Mouse (Mus musculus) forebrain, embryonic 12.5 days (tissue): ENCODE measurements at regions not wholly inside any gene's neighbourhood (a gene's known extent, or its start where the extent isn't known, plus 50 kb on each side); places are given as distances from the start of the nearest gene placed in this dataset.

Source experiments
- ATAC-seq: fragments of 200-750 bp; cut with Nextera tagmentation; 2 replicates; pipeline ENCODE4 v1.8.0; 2017; ENCODE audit warnings: moderate TSS enrichment; ENCODE audit not compliant: low FRiP score
- H3K27ac ChIP-seq: fragments of 300-500 bp; sonication (generic); 2 replicates; pipeline ENCODE4 v1.5.1; 2016; ENCODE audit warnings: mild to moderate bottlenecking
- H3K27me3 ChIP-seq: fragments of 300-500 bp; sonication (generic); 2 replicates; pipeline ENCODE4 v1.6.1; 2016; ENCODE audit warnings: mild to moderate bottlenecking
- H3K36me3 ChIP-seq: fragments of 300-500 bp; sonication (generic); replicated peaks from 2 replicates; pipeline ENCODE4 v1.6.1; 2016; ENCODE audit warnings: mild to moderate bottlenecking
- H3K4me1 ChIP-seq: fragments of 300-500 bp; sonication (generic); 2 replicates; pipeline ENCODE4 v1.6.1; 2016
- H3K4me2 ChIP-seq: fragments of 300-500 bp; sonication (generic); 2 replicates; pipeline ENCODE4 v1.6.1; 2016; ENCODE audit warnings: mild to moderate bottlenecking, moderate library complexity
- H3K4me3 ChIP-seq: fragments of 300-500 bp; sonication (generic); replicated peaks from 2 replicates; pipeline ENCODE4 v1.5.1; 2016; ENCODE audit warnings: mild to moderate bottlenecking
- H3K9ac ChIP-seq: fragments of 300-500 bp; sonication (generic); 2 replicates; pipeline ENCODE4 v1.6.1; 2016; ENCODE audit warnings: mild to moderate bottlenecking
- H3K9me3 ChIP-seq: fragments of 300-500 bp; sonication (generic); 2 replicates; pipeline ENCODE4 v1.6.1; 2016
- WGBS: fragments of 180-500 bp; shearing (Covaris S2); methylation state at CpG from one replicate; pipeline ENCODE4 v1.1.7; 2016; 5-methylcytosine and 5-hydroxymethylcytosine counted together

- H3K4me2 ChIP-seq = no peak overlapping the region
- H3K4me1 ChIP-seq = no peaks in the 10 kb centered on the region
- H3K27ac ChIP-seq = no peak overlapping the region
- no peaks in the 10 kb centered on the region for H3K27me3 ChIP-seq
- H3K36me3 ChIP-seq = no peaks in the 10 kb centered on the region
- no peaks in the 10 kb centered on the region for H3K9me3 ChIP-seq
- H3K4me3 ChIP-seq = no peak overlapping the region
- 38% methylated on average over 17 of the region's 17 CpGs for WGBS
- H3K9ac ChIP-seq = no peak overlapping the region
- no peak for ATAC-seq
Measured at GRCm38 (mm10) chr12:56275556-56276242, 70.0 kb downstream of the Mbip start.

- ATAC-seq = no peak
- H3K27ac ChIP-seq = no peak overlapping the region
- H3K36me3 ChIP-seq = no peaks in the 10 kb centered on the region
- no peaks in the 10 kb centered on the region for H3K9me3 ChIP-seq
- H3K27me3 ChIP-seq = no peaks in the 10 kb centered on the region
- no peak overlapping the region for H3K9ac ChIP-seq
- no peak overlapping the region for H3K4me3 ChIP-seq
- H3K4me2 ChIP-seq = no peak overlapping the region
- WGBS = 79% methylated on average over 6 of the region's 6 CpGs
- no peaks in the 10 kb centered on the region for H3K4me1 ChIP-seq
Measured at GRCm38 (mm10) chr12:56265049-56265448, 80.6 kb downstream of the Mbip start.

DNA sequence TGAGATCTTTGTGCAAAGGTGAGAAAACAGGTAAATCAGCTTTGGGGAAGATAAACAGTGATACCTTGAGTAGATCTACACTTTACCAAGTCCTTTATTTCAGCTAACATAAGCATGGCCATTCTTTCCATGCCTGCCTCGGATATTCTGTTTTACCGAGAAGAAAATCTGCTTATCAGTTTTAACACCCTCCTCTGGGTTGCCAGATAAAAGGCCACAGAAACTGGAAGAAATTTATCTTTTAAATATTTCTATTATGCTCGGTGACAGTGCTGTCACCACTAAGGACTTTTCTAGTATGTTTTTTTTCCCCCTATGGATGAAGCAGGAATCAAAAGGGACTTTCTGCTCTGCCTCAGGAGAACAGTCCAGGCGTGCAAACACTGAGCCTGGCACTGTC, 84.2 kb downstream of the Mbip start:
- H3K27me3 ChIP-seq = no peaks in the 10 kb centered on the region
- H3K27ac ChIP-seq = no peak overlapping the region
- no peak overlapping the region for H3K4me3 ChIP-seq
- no peaks in the 10 kb centered on the region for H3K9me3 ChIP-seq
- H3K36me3 ChIP-seq = no peaks in the 10 kb centered on the region
- H3K4me1 ChIP-seq = peaks cover 12% of the 10 kb centered on the region
- no peak overlapping the region for H3K4me2 ChIP-seq
- no peak overlapping the region for H3K9ac ChIP-seq
- WGBS = 87% methylated on average over 4 of the region's 4 CpGs
- no peak for ATAC-seq

DNA sequence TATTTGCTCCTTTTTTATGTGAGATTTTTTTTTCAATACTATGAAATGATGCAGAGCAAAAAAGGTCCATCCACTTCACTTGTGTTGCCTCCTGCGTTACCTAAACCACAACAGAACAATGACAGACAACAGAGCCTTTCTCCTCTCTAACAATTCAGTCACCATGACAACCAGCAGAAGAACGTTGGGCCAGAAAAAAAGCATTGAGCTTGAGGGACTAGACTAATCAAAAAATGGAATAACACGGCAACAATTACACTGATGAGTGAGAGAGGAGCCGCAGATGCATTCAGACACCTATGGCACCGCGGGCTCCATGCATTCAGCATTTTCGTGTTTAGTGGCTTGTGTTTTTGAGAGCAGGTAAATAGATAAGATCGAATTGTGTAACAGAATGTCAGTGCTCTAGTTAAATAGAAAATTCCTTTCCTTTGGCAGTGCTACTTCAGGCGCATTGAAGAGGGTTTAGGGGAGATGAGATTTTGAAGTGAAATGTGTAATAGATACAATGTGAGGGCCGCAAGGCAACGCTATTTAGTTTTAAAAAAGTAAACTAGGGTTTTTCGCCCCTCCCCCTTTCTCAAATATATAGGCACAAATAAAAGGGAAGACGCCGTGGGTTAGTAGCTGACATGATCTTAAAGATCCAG, 87.2 kb downstream of the Mbip start:
- Histone ChIP-seq H3K27me3 (peaks cover 5% of the 10 kb centered on the region; the same call in 1 of the 2 replicates), H3K9me3 (no peaks in the 10 kb centered on the region), H3K36me3 (no peaks in the 10 kb centered on the region), H3K9ac (no peak overlapping the region), H3K27ac (0 out of 2 replicates have a peak overlapping the region, but pooled peaks have one; percentile 61), H3K4me3 (no peak overlapping the region), H3K4me1 (peaks cover 14% of the 10 kb centered on the region), H3K4me2 (peak overlapping the region; percentile 30)
- 39% methylated on average over 14 of the region's 14 CpGs for WGBS
- peak; percentile 84 for ATAC-seq

DNA sequence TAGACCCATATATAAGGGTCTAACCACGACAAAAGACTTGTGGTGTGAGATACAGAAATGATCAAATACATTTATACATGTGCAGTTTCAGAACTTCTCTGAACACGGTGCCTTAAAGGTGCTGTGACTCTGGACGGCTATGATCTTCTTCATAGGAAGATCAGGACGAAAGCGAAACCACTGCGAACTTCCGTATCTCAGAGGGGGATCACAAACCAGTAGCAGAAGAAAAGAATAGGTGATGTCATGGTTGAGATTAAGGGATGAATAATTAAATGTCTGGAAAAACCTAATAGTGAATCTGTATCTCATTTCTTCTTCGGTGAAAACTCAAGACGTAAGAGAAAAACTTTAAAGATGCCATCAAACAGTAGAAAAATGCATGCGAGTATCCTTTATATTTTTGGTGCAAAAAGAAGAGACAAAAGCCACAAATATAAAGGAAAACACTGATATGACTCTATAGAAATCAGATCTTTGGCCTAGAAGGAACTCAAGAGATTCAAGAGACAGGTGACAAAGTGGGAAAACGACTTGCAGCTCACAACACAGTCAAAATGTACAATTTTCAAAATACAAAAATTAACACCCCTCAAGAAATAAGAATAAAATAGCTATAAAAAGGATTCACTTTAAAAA, 89.3 kb downstream of the Mbip start:
- Histone ChIP-seq H3K27ac (no peak overlapping the region), H3K9ac (no peak overlapping the region), H3K9me3 (no peaks in the 10 kb centered on the region), H3K4me1 (peaks cover 30% of the 10 kb centered on the region), H3K27me3 (peaks cover 5% of the 10 kb centered on the region; the same call in 1 of the 2 replicates), H3K4me2 (no peak overlapping the region), H3K4me3 (no peak overlapping the region), H3K36me3 (no peaks in the 10 kb centered on the region)
- 91% methylated on average over 11 of the region's 11 CpGs for WGBS
- no peak for ATAC-seq

GRCm38 (mm10) chr12:56252612-56253444, 92.9 kb downstream of the Mbip start:
- H3K27ac ChIP-seq = no peak overlapping the region
- H3K27me3 ChIP-seq = peaks cover 5% of the 10 kb centered on the region; the same call in 1 of the 2 replicates
- WGBS = 27% methylated on average over 7 of the region's 7 CpGs
- no peaks in the 10 kb centered on the region for H3K9me3 ChIP-seq
- no peak overlapping the region for H3K9ac ChIP-seq
- no peak overlapping the region for H3K4me2 ChIP-seq
- no peak overlapping the region for H3K4me3 ChIP-seq
- H3K36me3 ChIP-seq = no peaks in the 10 kb centered on the region
- peak; percentile 62; the same call in 1 of the 2 replicates for ATAC-seq
- H3K4me1 ChIP-seq = peaks cover 18% of the 10 kb centered on the region

GRCm38 (mm10) chr12:56250262-56250661, 95.4 kb downstream of the Mbip start:
- no peak for ATAC-seq
- no peak overlapping the region for H3K4me3 ChIP-seq
- H3K4me1 ChIP-seq = peaks cover 18% of the 10 kb centered on the region
- no peak overlapping the region for H3K4me2 ChIP-seq
- H3K9ac ChIP-seq = no peak overlapping the region
- no peaks in the 10 kb centered on the region for H3K36me3 ChIP-seq
- H3K27me3 ChIP-seq = peaks cover 5% of the 10 kb centered on the region; the same call in 1 of the 2 replicates
- 10% methylated on average over 3 of the region's 3 CpGs for WGBS
- H3K27ac ChIP-seq = no peak overlapping the region
- no peaks in the 10 kb centered on the region for H3K9me3 ChIP-seq

DNA sequence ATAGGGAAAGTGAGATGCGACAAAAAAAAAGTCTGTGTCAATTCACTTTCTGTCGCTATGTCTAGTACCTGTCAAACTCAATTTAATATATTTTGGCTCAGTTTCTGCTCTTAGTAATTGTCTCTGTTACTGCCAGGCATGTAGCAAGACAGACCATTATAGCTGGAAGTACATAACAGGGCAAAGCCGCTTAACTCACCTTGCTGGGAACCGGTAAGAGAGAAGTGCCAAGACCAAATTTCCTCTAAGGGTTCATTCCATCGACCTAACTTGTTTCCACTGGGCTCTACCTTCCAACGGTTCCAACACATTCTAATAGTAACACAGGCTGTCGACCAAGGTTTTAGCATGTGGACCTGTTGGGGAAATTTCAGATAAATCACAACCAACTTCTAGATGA, 99.3 kb downstream of the Mbip start:
- Histone ChIP-seq H3K36me3 (no peaks in the 10 kb centered on the region), H3K27me3 (no peaks in the 10 kb centered on the region; the same call in 1 of the 2 replicates), H3K4me1 (no peaks in the 10 kb centered on the region), H3K27ac (no peak overlapping the region), H3K9me3 (no peaks in the 10 kb centered on the region), H3K9ac (no peak overlapping the region), H3K4me3 (no peak overlapping the region), H3K4me2 (no peak overlapping the region)
- no peak for ATAC-seq
- WGBS = 92% methylated on average over 7 of the region's 7 CpGs

DNA sequence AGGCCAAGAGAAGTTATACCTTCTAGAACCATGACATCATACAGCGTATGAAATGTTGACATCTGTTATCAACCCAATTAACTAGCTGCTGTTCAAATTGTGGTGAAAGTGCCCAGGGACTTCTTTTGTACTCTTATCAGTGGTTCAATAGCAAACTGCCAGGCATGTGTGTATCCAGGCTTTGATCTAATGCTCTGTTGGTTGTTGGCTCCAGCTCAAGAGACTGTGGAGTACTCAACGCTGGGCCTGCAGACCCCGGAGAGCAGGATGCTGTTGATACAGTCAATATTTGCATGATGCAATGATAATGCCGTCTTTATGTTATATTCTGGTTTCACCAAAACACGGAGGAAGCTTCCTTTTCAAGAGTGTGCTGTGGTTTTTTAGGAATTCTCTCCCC, 102.9 kb downstream of the Mbip start:
- 83% methylated on average over 5 of the region's 5 CpGs for WGBS
- H3K27me3 ChIP-seq = no peaks in the 10 kb centered on the region; the same call in 1 of the 2 replicates
- no peaks in the 10 kb centered on the region for H3K36me3 ChIP-seq
- H3K27ac ChIP-seq = no peak overlapping the region
- ATAC-seq = no peak
- H3K9ac ChIP-seq = no peak overlapping the region
- H3K4me2 ChIP-seq = no peak overlapping the region
- H3K9me3 ChIP-seq = no peaks in the 10 kb centered on the region
- H3K4me1 ChIP-seq = no peaks in the 10 kb centered on the region
- no peak overlapping the region for H3K4me3 ChIP-seq

DNA sequence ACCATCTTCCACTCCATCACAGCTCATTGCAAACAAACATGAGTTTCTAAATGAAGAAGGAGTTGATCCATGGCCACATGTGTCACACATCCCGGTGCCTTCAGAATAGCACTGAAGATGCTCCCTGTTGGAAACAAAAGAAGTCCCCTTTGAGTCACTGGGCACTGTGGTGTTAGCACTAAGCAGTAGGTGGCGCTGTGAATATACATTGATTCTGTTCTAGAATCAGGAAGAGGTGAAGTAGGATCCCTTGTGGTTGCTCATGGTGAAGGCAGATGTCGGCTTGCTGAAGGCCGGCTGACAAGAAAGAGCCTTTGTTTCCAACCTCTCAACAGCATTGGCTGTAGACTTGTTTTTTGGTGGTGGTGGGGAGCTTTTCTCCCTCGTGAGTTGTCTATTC, 104.0 kb downstream of the Mbip start:
- Histone ChIP-seq H3K27ac (no peak overlapping the region), H3K27me3 (no peaks in the 10 kb centered on the region; the same call in 1 of the 2 replicates), H3K9me3 (no peaks in the 10 kb centered on the region), H3K4me1 (no peaks in the 10 kb centered on the region), H3K4me3 (no peak overlapping the region), H3K9ac (no peak overlapping the region), H3K36me3 (no peaks in the 10 kb centered on the region), H3K4me2 (no peak overlapping the region)
- WGBS = 21% methylated on average over 5 of the region's 5 CpGs
- ATAC-seq = no peak

DNA sequence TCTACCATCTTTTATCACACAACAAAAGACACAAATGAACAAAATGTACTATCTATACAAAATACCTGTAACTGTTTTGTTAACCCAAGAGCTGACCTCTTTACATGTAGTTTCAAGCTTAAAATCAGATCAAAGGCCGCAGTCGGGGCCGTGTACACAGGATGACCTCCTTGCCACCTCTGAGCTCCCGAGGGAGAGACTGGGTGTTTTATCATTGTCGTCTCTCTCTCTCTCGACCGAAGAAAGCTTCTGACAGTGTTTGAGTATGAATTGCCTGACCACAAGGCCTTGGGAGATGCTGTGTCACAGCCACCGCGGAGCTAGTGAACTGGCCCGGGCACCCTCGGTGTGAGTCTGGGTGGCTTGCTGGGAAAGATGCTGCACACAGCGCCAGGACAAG, 105.5 kb downstream of the Mbip start:
- H3K4me1 ChIP-seq = no peaks in the 10 kb centered on the region
- no peak overlapping the region for H3K4me2 ChIP-seq
- ATAC-seq = no peak
- WGBS = 71% methylated on average over 12 of the region's 12 CpGs
- no peak overlapping the region for H3K4me3 ChIP-seq
- H3K27ac ChIP-seq = no peak overlapping the region
- H3K9me3 ChIP-seq = no peaks in the 10 kb centered on the region
- H3K27me3 ChIP-seq = no peaks in the 10 kb centered on the region; the same call in 1 of the 2 replicates
- H3K36me3 ChIP-seq = no peaks in the 10 kb centered on the region
- H3K9ac ChIP-seq = no peak overlapping the region

- H3K4me1 ChIP-seq = no peaks in the 10 kb centered on the region
- H3K4me3 ChIP-seq = no peak overlapping the region
- no peak overlapping the region for H3K9ac ChIP-seq
- H3K27me3 ChIP-seq = no peaks in the 10 kb centered on the region
- H3K36me3 ChIP-seq = no peaks in the 10 kb centered on the region
- H3K4me2 ChIP-seq = no peak overlapping the region
- H3K27ac ChIP-seq = no peak overlapping the region
- WGBS = 80% methylated on average over 6 of the region's 6 CpGs
- 0 out of 2 replicates have a peak, but pooled peaks cover 3% of the 10 kb centered on the region for H3K9me3 ChIP-seq
- no peak for ATAC-seq
Measured at GRCm38 (mm10) chr12:56234571-56234970, 111.1 kb downstream of the Mbip start.
